Mouse (Mus musculus): ENCODE measurements around the gene Iqsec1. TPM values are rescaled to one million over a fixed set of nuclear protein-coding genes. Genes with fewer than 3 reads are reported as not detected.

The Iqsec1 gene
- total and polyA plus RNA-seq, 3 experiments: 17.0 to 90.4 (median 83.5) TPM

- Histone ChIP-seq H3K4me2 (ENCODE audit: insufficient read depth, low read depth, poor library complexity, severe bottlenecking) (no peak overlapping the region), H3K9me3 (replicated peaks; ENCODE audit: low read length) (no peaks in the 10 kb centered on the region), H3K4me3 (replicated peaks in 1 of 3; ENCODE audit: low read depth in 2 of 3, low read length in 2 of 3, poor library complexity in 1 of 3) (no peak overlapping the region), H3K36me3 (replicated peaks in 1 of 2; ENCODE audit: control insufficient read depth in 1 of 2, insufficient read depth in 1 of 2, low read length in 1 of 2) (no peaks in the 10 kb centered on the region), H3K27me3 (replicated peaks) (peaks cover 88% of the 10 kb centered on the region), H3K79me2 (replicated peaks; ENCODE audit: control insufficient read depth, extremely low read depth, insufficient read depth, poor library complexity, severe bottlenecking) (no peaks in the 10 kb centered on the region), H3K4me1 (ENCODE audit: control insufficient read depth in 1 of 2, insufficient read depth in 2 of 2) (0 out of 4 replicates have a peak, but pooled peaks cover 0 to 9% of the 10 kb centered on the region in 2 experiments), H3K9ac (ENCODE audit: insufficient read depth, low read depth) (no peak overlapping the region), H3K27ac (ENCODE audit: insufficient read depth, low read depth) (no peak overlapping the region)
- no peak for DNase-seq (ENCODE audit: extremely low read depth)
- TF ChIP-seq USF1 (IDR thresholded peaks at IDR 0.05; ENCODE audit: low read depth, low read length) (no peak), MEF2A (IDR thresholded peaks at IDR 0.05; ENCODE audit: borderline replicate concordance, low read depth, low read length) (no peak), CHD2 (IDR thresholded peaks at IDR 0.05; ENCODE audit: low read length) (no peak), E2F4 (IDR thresholded peaks at IDR 0.05; ENCODE audit: insufficient replicate concordance, low read depth, low read length) (no peak), UBTF (IDR thresholded peaks at IDR 0.05; ENCODE audit: low read depth, low read length) (no peak), MAZ (IDR thresholded peaks at IDR 0.05; ENCODE audit: low read depth, low read length) (no peak), ETS1 (conservative IDR thresholded peaks at IDR 0.05; ENCODE audit: low read depth, low read length) (no peak), EP300 (IDR thresholded peaks at IDR 0.05; ENCODE audit: low read length) (no peak), TBP (conservative IDR thresholded peaks at IDR 0.05; ENCODE audit: low read depth, low read length) (no peak), MAX (IDR thresholded peaks at IDR 0.05; ENCODE audit: low read length) (no peak), USF2 (conservative IDR thresholded peaks at IDR 0.05; ENCODE audit: low read depth, low read length) (no peak), JUND (conservative IDR thresholded peaks at IDR 0.05; ENCODE audit: low read depth, low read length) (no peak), SIN3A (IDR thresholded peaks at IDR 0.05; ENCODE audit: low read length) (no peak), RCOR1 (conservative IDR thresholded peaks at IDR 0.05; ENCODE audit: low read depth, low read length) (no peak), KAT2A (IDR thresholded peaks at IDR 0.05; ENCODE audit: insufficient replicate concordance, low read length) (no peak), ZMIZ1 (IDR thresholded peaks at IDR 0.05; ENCODE audit: low read depth, low read length) (no peak), CTCF (conservative IDR thresholded peaks at IDR 0.05 in 1 of 2, IDR thresholded peaks at IDR 0.05 in 1 of 2; ENCODE audit: low read depth in 2 of 2, low read length in 2 of 2) (no peak), MXI1 (IDR thresholded peaks at IDR 0.05; ENCODE audit: low read depth, low read length) (no peak), POLR2AphosphoS2 (IDR thresholded peaks at IDR 0.05; ENCODE audit: low read depth, low read length) (no peak)
- dilution Hi-C loops (cut with MboI; ENCODE audit: extremely low pct_ligation_motif_present, extremely low pct_unique_long_range_greater_than_20kb, low sequenced_read_pairs): no loop called here
- in situ Hi-C loops (cut with MboI; ENCODE audit: low pct_ligation_motif_present, low pct_unique_long_range_greater_than_20kb, low sequenced_read_pairs): no loop called here
Observed at GRCm38 (mm10) chr6:90615362-90615761, 373.1 kb downstream of the Iqsec1 start.

GRCm38 (mm10) chr6:90613277-90613676 lies 375.2 kb downstream of the Iqsec1 start:
- Histone ChIP-seq H3K79me2 (replicated peaks; ENCODE audit: control insufficient read depth, extremely low read depth, insufficient read depth, poor library complexity, severe bottlenecking) (no peaks in the 10 kb centered on the region), H3K4me1 (ENCODE audit: control insufficient read depth in 1 of 2, insufficient read depth in 2 of 2) (peaks cover 0 to 5% of the 10 kb centered on the region in 2 experiments; a peak in 1 of 4 replicates), H3K9ac (ENCODE audit: insufficient read depth, low read depth) (no peak overlapping the region), H3K9me3 (replicated peaks; ENCODE audit: low read length) (no peaks in the 10 kb centered on the region), H3K27me3 (replicated peaks) (peaks cover 89% of the 10 kb centered on the region), H3K4me3 (replicated peaks in 1 of 3; ENCODE audit: low read depth in 2 of 3, low read length in 2 of 3, poor library complexity in 1 of 3) (no peak overlapping the region), H3K4me2 (ENCODE audit: insufficient read depth, low read depth, poor library complexity, severe bottlenecking) (no peak overlapping the region), H3K27ac (ENCODE audit: insufficient read depth, low read depth) (no peak overlapping the region), H3K36me3 (replicated peaks in 1 of 2; ENCODE audit: control insufficient read depth in 1 of 2, insufficient read depth in 1 of 2, low read length in 1 of 2) (no peaks in the 10 kb centered on the region)
- DNase-seq (ENCODE audit: extremely low read depth): no peak
- dilution Hi-C loops (cut with MboI; ENCODE audit: extremely low pct_ligation_motif_present, extremely low pct_unique_long_range_greater_than_20kb, low sequenced_read_pairs): no loop called here
- no peak for TF ChIP-seq CHD1 (IDR thresholded peaks at IDR 0.05; ENCODE audit: low read depth, low read length)
- in situ Hi-C loops (cut with MboI; ENCODE audit: low pct_ligation_motif_present, low pct_unique_long_range_greater_than_20kb, low sequenced_read_pairs): no loop called here
